Mouse (Mus musculus) limb, embryonic 11.5 days (tissue): Measurements from ENCODE around the gene Cxcl2. TPM values are rescaled to one million over a fixed set of nuclear protein-coding genes. Genes with fewer than 3 reads are reported as not detected.
A peak's percentile ranks its signal among the peaks of the same experiment; 100 is the strongest.

Experiments
- ATAC-seq: fragments of 200-750 bp; cut with Nextera tagmentation; 2 replicates; pipeline ENCODE4 v1.8.0; 2017; ENCODE audit warnings: low read depth; ENCODE audit not compliant: insufficient number of reproducible peaks, low FRiP score, low TSS enrichment
- DNase-seq: peaks from one replicate; pipeline ENCODE4 v3.0.0-alpha.2; 2015; ENCODE audit warnings: low spot score
- H3K27ac ChIP-seq: fragments of 300-500 bp; sonication (generic); replicated peaks from 2 replicates; pipeline ENCODE4 v1.5.1; 2014; ENCODE audit warnings: low read depth, mild to moderate bottlenecking, low read length
- H3K27me3 ChIP-seq: fragments of 300-500 bp; sonication (generic); 2 replicates; pipeline ENCODE4 v1.6.1; 2014; ENCODE audit warnings: mild to moderate bottlenecking, low read length, mixed read lengths; ENCODE audit not compliant: control insufficient read depth, insufficient read depth
- H3K36me3 ChIP-seq: fragments of 300-500 bp; sonication (generic); 2 replicates; pipeline ENCODE4 v1.6.1; 2014; ENCODE audit warnings: mild to moderate bottlenecking, low read length, moderate library complexity, mixed read lengths; ENCODE audit not compliant: control insufficient read depth, insufficient read depth
- H3K4me1 ChIP-seq: fragments of 300-500 bp; sonication (generic); 2 replicates; pipeline ENCODE4 v1.6.1; 2014; ENCODE audit warnings: low read length, mixed read lengths; ENCODE audit not compliant: control insufficient read depth, insufficient read depth
- H3K4me2 ChIP-seq: fragments of 300-500 bp; sonication (generic); 2 replicates; pipeline ENCODE4 v1.6.1; 2014; ENCODE audit warnings: low read depth, mild to moderate bottlenecking, moderate library complexity; ENCODE audit not compliant: severe bottlenecking
- H3K4me3 ChIP-seq: fragments of 300-500 bp; sonication (generic); 2 replicates; pipeline ENCODE4 v1.5.1; 2014; ENCODE audit warnings: low read depth, low read length
- H3K9ac ChIP-seq: fragments of 300-500 bp; sonication (generic); 2 replicates; pipeline ENCODE4 v1.6.1; 2014; ENCODE audit warnings: mild to moderate bottlenecking, low read length
- H3K9me3 ChIP-seq: fragments of 300-500 bp; sonication (generic); 2 replicates; pipeline ENCODE4 v1.6.1; 2016; ENCODE audit warnings: low read length; ENCODE audit not compliant: control insufficient read depth
- WGBS: fragments of 180-500 bp; shearing (Covaris S2); extraction: QIAGEN DNeasy Blood & Tissue Kit; methylation state at CpG from one replicate; pipeline ENCODE4 v1.1.7; 2014; 5-methylcytosine and 5-hydroxymethylcytosine counted together
- polyA plus RNA-seq: library from polyadenylated mRNA; unstranded; fragments of >200 nt; fragmentation: Nextera tagmentation; extraction: Ambion mirVana; gene quantifications from 2 replicates; pipeline ENCODE4 v1.2.1, GENCODE M21; 2014

Cxcl2 gene
- polyA plus RNA-seq, 1 experiment from 2014 or later = not detected

GRCm38 (mm10) chr5:90900688-90901087, 3.0 kb upstream of the Cxcl2 start:
- Histone ChIP-seq H3K4me3 (no peak overlapping the region), H3K4me2 (no peak overlapping the region), H3K9ac (no peak overlapping the region), H3K36me3 (no peaks in the 10 kb centered on the region), H3K9me3 (no peaks in the 10 kb centered on the region), H3K4me1 (no peaks in the 10 kb centered on the region), H3K27me3 (peaks cover 4% of the 10 kb centered on the region; the same call in 1 of the 2 replicates), H3K27ac (no peak overlapping the region)
- WGBS = 82% methylated on average over 7 of the region's 7 CpGs
- DNase-seq = no peak
- no peak for ATAC-seq

- H3K36me3 ChIP-seq = no peaks in the 10 kb centered on the region
- no peaks in the 10 kb centered on the region for H3K9me3 ChIP-seq
- H3K27me3 ChIP-seq = peaks cover 4% of the 10 kb centered on the region; the same call in 1 of the 2 replicates
- peak overlapping the region; percentile 74 for H3K4me2 ChIP-seq
- no peak overlapping the region for H3K9ac ChIP-seq
- DNase-seq = peak; percentile 57
- WGBS = 13% methylated on average over 9 of the region's 10 CpGs
- no peaks in the 10 kb centered on the region for H3K4me1 ChIP-seq
- ATAC-seq = no peak; the same call in 1 of the 2 replicates
- H3K4me3 ChIP-seq = peak overlapping the region; percentile 29
- H3K27ac ChIP-seq = no peak overlapping the region
Observed at GRCm38 (mm10) chr5:90902380-90903260, 1.1 kb upstream of the Cxcl2 start.

GRCm38 (mm10) chr5:90908983-90909382, 5.3 kb downstream of the Cxcl2 start:
- 5% methylated on average over 2 of the region's 2 CpGs for WGBS
- ATAC-seq (no peak), DNase-seq (peak; percentile 82)

GRCm38 (mm10) chr5:90919495-90919894, 15.8 kb downstream of the Cxcl2 start:
- Histone ChIP-seq H3K4me3 (no peak overlapping the region), H3K9ac (no peak overlapping the region), H3K27ac (no peak overlapping the region), H3K27me3 (no peaks in the 10 kb centered on the region), H3K36me3 (no peaks in the 10 kb centered on the region), H3K4me2 (no peak overlapping the region), H3K4me1 (no peaks in the 10 kb centered on the region), H3K9me3 (no peaks in the 10 kb centered on the region)
- DNase-seq = no peak
- no peak for ATAC-seq
- WGBS = 81% methylated on average over 2 of the region's 2 CpGs

More at GRCm38 (mm10) chr5:90908983-90909382, 5.3 kb downstream of the Cxcl2 start:
- Histone ChIP-seq H3K9ac (no peak overlapping the region), H3K27me3 (peaks cover 3% of the 10 kb centered on the region; the same call in 1 of the 2 replicates), H3K4me1 (no peaks in the 10 kb centered on the region), H3K9me3 (no peaks in the 10 kb centered on the region), H3K27ac (no peak overlapping the region), H3K36me3 (no peaks in the 10 kb centered on the region), H3K4me3 (no peak overlapping the region), H3K4me2 (no peak overlapping the region)

GRCm38 (mm10) chr5:90922958-90923357, 19.3 kb downstream of the Cxcl2 start:
- ATAC-seq = no peak
- H3K4me2 ChIP-seq = no peak overlapping the region
- no peak for DNase-seq

GRCm38 (mm10) chr5:90930546-90930945, 26.9 kb downstream of the Cxcl2 start:
- Histone ChIP-seq H3K9ac (peak overlapping the region; percentile 98), H3K36me3 (no peaks in the 10 kb centered on the region; the same call in 1 of the 2 replicates), H3K27ac (peak overlapping the region; percentile 98), H3K27me3 (no peaks in the 10 kb centered on the region), H3K4me3 (peak overlapping the region; percentile 74), H3K4me2 (peak overlapping the region; percentile 42), H3K9me3 (no peaks in the 10 kb centered on the region), H3K4me1 (peaks cover 5% of the 10 kb centered on the region; the same call in 1 of the 2 replicates)
- ATAC-seq = no peak
- DNase-seq = no peak
- WGBS = 56% methylated on average over 2 of the region's 2 CpGs

More at GRCm38 (mm10) chr5:90922958-90923357, 19.3 kb downstream of the Cxcl2 start:
- Histone ChIP-seq H3K27ac (no peak overlapping the region), H3K4me3 (no peak overlapping the region), H3K9ac (no peak overlapping the region), H3K4me1 (no peaks in the 10 kb centered on the region), H3K36me3 (no peaks in the 10 kb centered on the region), H3K27me3 (no peaks in the 10 kb centered on the region), H3K9me3 (no peaks in the 10 kb centered on the region)
- 89% methylated on average over 4 of the region's 4 CpGs for WGBS

- Histone ChIP-seq H3K4me3 (peak within 1 kb of the TSS; percentile 74), H3K27me3 (no peaks in the 10 kb centered on the region), H3K4me2 (peak within 1 kb of the TSS; percentile 42), H3K9ac (peak within 1 kb of the TSS; percentile 98), H3K27ac (peak within 1 kb of the TSS; percentile 98), H3K4me1 (peaks cover 5% of the 10 kb centered on the region; the same call in 1 of the 2 replicates), H3K36me3 (no peaks in the 10 kb centered on the region; the same call in 1 of the 2 replicates), H3K9me3 (no peaks in the 10 kb centered on the region)
- WGBS = under 1% methylated on average over 75 of the region's 79 CpGs
- peak; percentile 92 for DNase-seq
- ATAC-seq = peak; percentile 99
Observed at GRCm38 (mm10) chr5:90930971-90931851, 27.5 kb downstream of the Cxcl2 start, which contains the start of gene Mthfd2l. Gene Mthfd2l (plus strand): TSS chr5:90931117.

- no peak; the same call in 1 of the 2 replicates for ATAC-seq
- WGBS = 10% methylated on average over 6 of the region's 6 CpGs
- Histone ChIP-seq H3K4me3 (peak overlapping the region; percentile 74), H3K36me3 (no peaks in the 10 kb centered on the region; the same call in 1 of the 2 replicates), H3K9me3 (no peaks in the 10 kb centered on the region), H3K4me2 (peak overlapping the region; percentile 42), H3K27ac (peak overlapping the region; percentile 98), H3K4me1 (peaks cover 5% of the 10 kb centered on the region; the same call in 1 of the 2 replicates), H3K27me3 (no peaks in the 10 kb centered on the region), H3K9ac (peak overlapping the region; percentile 98)
- DNase-seq = no peak
Observed at GRCm38 (mm10) chr5:90931911-90932310, 28.2 kb downstream of the Cxcl2 start.
